ENCODE assay signal across 24 mouse cellular contexts in genomic region chr4:7429308-7429707, GRCm38 (mm10).
DNase-seq lines count a peak whose midpoint lies in the region; ATAC-seq and TF ChIP-seq lines count a peak whose summit lies in the region.
"Had no signal": no experiment of that assay in that cellular context is flagged by ENCODE, and none has a peak within 500 bp of the region (broad histone marks: within the 10 kb centered on the region; RNA-seq: fewer than 3 reads in every experiment).

No protein-coding gene starts in this region.

- no peak overlapping the region for H3K9ac ChIP-seq in forebrain, embryonic 14.5 days (ENCODE audit: low read length)
- no peak overlapping the region for H3K9ac ChIP-seq in forebrain, postnatal 0 days
- no peak overlapping the region for H3K9ac ChIP-seq in intestine, postnatal 0 days (ENCODE audit: low read depth, low read length)
- H3K9ac ChIP-seq: forebrain, embryonic 13.5 days; heart, embryonic 15.5 days; limb, embryonic 15.5 days; liver, embryonic 15.5 days had no signal

- H3K4me1 ChIP-seq in forebrain, embryonic 14.5 days (ENCODE audit: control insufficient read depth, insufficient read depth, low read length), result no peaks in the 10 kb centered on the region
- H3K4me1 ChIP-seq in forebrain, postnatal 0 days (ENCODE audit: insufficient read depth), result no peaks in the 10 kb centered on the region
- H3K4me1 ChIP-seq in intestine, postnatal 0 days (replicated peaks; ENCODE audit: control insufficient read depth, insufficient read depth, low read length), result no peaks in the 10 kb centered on the region
- H3K4me1 ChIP-seq: embryonic facial prominence, embryonic 10.5 days; forebrain, embryonic 13.5 days; heart, embryonic 15.5 days; limb, embryonic 15.5 days; liver, embryonic 15.5 days; midbrain, embryonic 10.5 days had no signal

- H3K27ac ChIP-seq in forebrain, embryonic 14.5 days (ENCODE audit: low read depth, low read length), result no peak overlapping the region
- H3K27ac ChIP-seq in forebrain, postnatal 0 days (ENCODE audit: low read depth, low read length), result no peak overlapping the region
- H3K27ac ChIP-seq in intestine, postnatal 0 days (ENCODE audit: low read depth, low read length), result no peak overlapping the region
- H3K27ac ChIP-seq: embryonic facial prominence, embryonic 10.5 days; forebrain, embryonic 13.5 days; heart, embryonic 15.5 days; hindbrain, postnatal 0 days; kidney, postnatal 0 days; limb, embryonic 15.5 days; liver, embryonic 15.5 days; macrophage; midbrain, embryonic 10.5 days had no signal

- H3K27me3 ChIP-seq in forebrain, embryonic 14.5 days (replicated peaks; ENCODE audit: control insufficient read depth, insufficient read depth, low read length), result no peaks in the 10 kb centered on the region
- no peaks in the 10 kb centered on the region for H3K27me3 ChIP-seq in forebrain, postnatal 0 days (ENCODE audit: insufficient read depth, low read length)
- H3K27me3 ChIP-seq in intestine, postnatal 0 days (replicated peaks; ENCODE audit: control insufficient read depth, insufficient read depth, low read length), result no peaks in the 10 kb centered on the region
- H3K27me3 ChIP-seq: forebrain, embryonic 13.5 days; heart, embryonic 15.5 days; limb, embryonic 15.5 days; liver, embryonic 15.5 days; Patski had no signal

- no peaks in the 10 kb centered on the region for H3K36me3 ChIP-seq in forebrain, embryonic 14.5 days (ENCODE audit: control insufficient read depth, insufficient read depth, low read length)
- no peaks in the 10 kb centered on the region for H3K36me3 ChIP-seq in forebrain, postnatal 0 days (ENCODE audit: insufficient read depth)
- no peaks in the 10 kb centered on the region for H3K36me3 ChIP-seq in intestine, postnatal 0 days (ENCODE audit: control insufficient read depth, insufficient read depth)
- H3K36me3 ChIP-seq: embryonic facial prominence, embryonic 10.5 days; heart, embryonic 15.5 days; limb, embryonic 15.5 days; liver, embryonic 15.5 days; midbrain, embryonic 10.5 days had no signal

- no peak overlapping the region for H3K4me2 ChIP-seq in forebrain, embryonic 14.5 days (ENCODE audit: low read length)
- no peak overlapping the region for H3K4me2 ChIP-seq in forebrain, postnatal 0 days (ENCODE audit: low read depth)
- H3K4me2 ChIP-seq in intestine, postnatal 0 days (replicated peaks; ENCODE audit: low read depth), result no peak overlapping the region
- H3K4me2 ChIP-seq: forebrain, embryonic 13.5 days; heart, embryonic 15.5 days; limb, embryonic 15.5 days; liver, embryonic 15.5 days had no signal

- H3K4me3 ChIP-seq in forebrain, embryonic 14.5 days (ENCODE audit: low read depth, low read length), result no peak overlapping the region
- H3K4me3 ChIP-seq in forebrain, postnatal 0 days (ENCODE audit: low read depth, low read length), result no peak overlapping the region
- no peak overlapping the region for H3K4me3 ChIP-seq in intestine, postnatal 0 days (ENCODE audit: low read depth, low read length)
- H3K4me3 ChIP-seq: embryonic facial prominence, embryonic 10.5 days; forebrain, embryonic 13.5 days; heart, embryonic 15.5 days; limb, embryonic 15.5 days; liver, embryonic 15.5 days; midbrain, embryonic 10.5 days had no signal

- intact Hi-C loops in left cerebral cortex, postnatal 4 days (cut with DNase I), result no loop called here

- no peak for TF ChIP-seq CTCF in forebrain, postnatal 0 days (IDR thresholded peaks at IDR 0.05; ENCODE audit: low read depth)
- TF ChIP-seq CTCF in intestine, postnatal 0 days (IDR thresholded peaks at IDR 0.05; ENCODE audit: low read depth), result no peak

- ATAC-seq in forebrain, embryonic 14.5 days, result no peak
- no peak for ATAC-seq in forebrain, postnatal 0 days
- no peak for ATAC-seq in intestine, postnatal 0 days
- ATAC-seq: CD4-positive, CD25-positive, alpha-beta regulatory T cell, adult 4 months; forebrain, embryonic 13.5 days; hindbrain, postnatal 0 days; Patski had no signal

- H3K9me3 ChIP-seq in forebrain, embryonic 14.5 days (replicated peaks; ENCODE audit: control insufficient read depth, low read length), result no peaks in the 10 kb centered on the region
- no peaks in the 10 kb centered on the region for H3K9me3 ChIP-seq in forebrain, postnatal 0 days (ENCODE audit: low read length)
- no peaks in the 10 kb centered on the region for H3K9me3 ChIP-seq in intestine, postnatal 0 days (ENCODE audit: control insufficient read depth)
- H3K9me3 ChIP-seq: embryonic facial prominence, embryonic 10.5 days; forebrain, embryonic 13.5 days; heart, embryonic 15.5 days; limb, embryonic 15.5 days; liver, embryonic 15.5 days; midbrain, embryonic 10.5 days had no signal

- peak; percentile 45 for DNase-seq in forebrain, embryonic 14.5 days (ENCODE audit: low spot score)
- DNase-seq in forebrain, postnatal 0 days, result no peak
- peak; percentile 27 for DNase-seq in left cerebral cortex, adult 11 months (ENCODE audit: low spot score)
- DNase-seq in left cerebral cortex, postnatal 4 days, result no peak
- DNase-seq in layer of hippocampus, postnatal 14 days (ENCODE audit: low spot score in 2 of 2), result peak; percentile 23 to 78
- DNase-seq in skeletal muscle tissue, adult 2 months (ENCODE audit: low read depth, low spot score), result peak; percentile 1
- no peak for DNase-seq in heart, adult 11 months
- DNase-seq: adrenal gland, postnatal 14 days; cerebellum, adult 11-12 months; gastrocnemius, postnatal 14 days; kidney, adult 18-20 months; thymus, postnatal 36 days had no signal

- 77% methylated on average over 3 of the region's 3 CpGs for WGBS in forebrain, embryonic 14.5 days
- WGBS in forebrain, postnatal 0 days, result 56% methylated on average over 3 of the region's 3 CpGs
- 84% methylated on average over 3 of the region's 3 CpGs for WGBS in intestine, postnatal 0 days

Comparison
In these comparisons a context has a peak if more than half of its experiments do, and no peak if none do; other contexts are left out.
1. DNase-seq: peak in forebrain, embryonic 14.5 days (single experiment), left cerebral cortex, adult 11 months (single experiment), layer of hippocampus, postnatal 14 days (2 of 2) and skeletal muscle tissue, adult 2 months (single experiment); none in forebrain, postnatal 0 days (single experiment), left cerebral cortex, postnatal 4 days (single experiment) and heart, adult 11 months (single experiment).